Mouse (Mus musculus) embryonic fibroblast, embryonic 13.5 days (primary cell): ENCODE measurements around the gene Sema5a.

Source experiments
- CTCF ChIP-seq: IDR thresholded peaks from 2 replicates; pipeline ENCODE4 v1.5.1; 2011; ENCODE audit warnings: mild to moderate bottlenecking, control low read depth, low read length, moderate library complexity, borderline replicate concordance; ENCODE audit not compliant: insufficient read depth
- POLR2A ChIP-seq: IDR thresholded peaks from 2 replicates; pipeline ENCODE4 v1.6.1; 2011; ENCODE audit warnings: low read depth, mild to moderate bottlenecking, control low read depth, low read length, moderate library complexity

DNA sequence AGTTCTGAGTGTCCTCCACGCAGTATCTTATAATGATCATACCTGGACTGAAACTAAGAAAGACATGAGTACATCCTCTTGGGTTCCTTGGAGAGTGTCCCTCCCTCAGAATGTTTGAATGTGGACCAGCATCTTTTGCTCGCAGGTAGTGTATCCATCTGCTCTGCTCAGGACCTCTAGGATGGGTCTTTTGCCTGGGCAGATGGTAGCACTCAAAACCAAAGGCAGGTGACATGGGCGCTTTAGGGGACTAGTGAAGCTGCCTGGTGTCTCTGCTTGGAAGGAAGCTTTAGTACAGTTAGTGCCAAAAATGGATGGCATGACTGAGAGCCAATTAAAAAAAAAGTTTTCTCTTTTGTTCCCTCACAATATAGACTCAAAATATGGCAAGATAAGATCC lies 93.2 kb downstream of the Sema5a start:
- TF ChIP-seq CTCF: no peak
- TF ChIP-seq POLR2A: no peak
